Mouse (Mus musculus): ENCODE measurements at regions not wholly inside any gene's neighbourhood (a gene's known extent, or its start where the extent isn't known, plus 50 kb on each side); places are given as distances from the start of the nearest gene placed in this dataset.
"Not testable (repeated sequence)": the region's sequence is repeated elsewhere in the genome, so short reads cannot be mapped to it uniquely, and the experiment has no call there.

DNA sequence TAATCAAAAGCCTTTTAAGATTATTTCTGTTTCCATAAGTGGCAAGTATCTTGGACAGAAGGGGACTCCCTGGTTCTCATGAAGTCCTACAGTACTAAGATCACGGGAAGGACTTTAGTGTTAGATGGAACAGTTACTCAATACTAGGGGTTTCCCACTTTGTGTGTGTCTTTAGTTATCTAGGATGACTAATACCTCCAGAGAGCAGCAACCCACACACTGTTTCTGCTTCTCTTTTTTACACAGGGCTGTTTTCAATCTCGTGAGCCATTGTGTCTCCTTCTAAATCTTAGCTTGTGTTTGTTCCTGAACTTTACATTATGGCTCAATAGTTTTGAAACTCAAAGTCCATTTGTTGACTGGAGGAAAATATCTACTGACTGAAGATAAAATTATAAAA is 496.5 kb upstream of the Impg1 start:
- intact Hi-C loops (cut with DNase I), result no loop called here
- DNase-seq (ENCODE audit: low spot score), result no peak

DNA sequence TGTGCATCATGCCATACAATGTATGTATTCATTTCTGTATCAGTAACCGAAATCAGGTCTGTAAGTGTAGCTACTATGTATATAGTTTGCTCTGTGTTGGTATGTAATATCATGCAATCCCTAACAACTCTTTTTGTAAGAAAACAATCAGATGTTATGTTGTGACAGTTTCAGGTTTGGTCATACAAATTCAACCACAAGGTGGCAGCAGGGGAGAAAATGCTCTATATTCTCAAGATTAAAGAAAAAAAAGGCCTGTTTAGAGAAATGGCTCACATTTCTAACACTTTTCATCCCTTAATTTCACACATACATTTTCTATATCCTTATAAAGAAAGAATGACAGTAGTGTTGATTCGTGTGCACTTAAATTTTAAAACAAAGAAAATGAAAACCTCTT is 477.7 kb upstream of the Impg1 start:
- intact Hi-C loops (cut with DNase I), result loop anchor here (10.0 kb wide), 1 partner anchor 272 kb away; no protein-coding TSS in a partner anchor
- DNase-seq (ENCODE audit: low spot score), result no peak

DNA sequence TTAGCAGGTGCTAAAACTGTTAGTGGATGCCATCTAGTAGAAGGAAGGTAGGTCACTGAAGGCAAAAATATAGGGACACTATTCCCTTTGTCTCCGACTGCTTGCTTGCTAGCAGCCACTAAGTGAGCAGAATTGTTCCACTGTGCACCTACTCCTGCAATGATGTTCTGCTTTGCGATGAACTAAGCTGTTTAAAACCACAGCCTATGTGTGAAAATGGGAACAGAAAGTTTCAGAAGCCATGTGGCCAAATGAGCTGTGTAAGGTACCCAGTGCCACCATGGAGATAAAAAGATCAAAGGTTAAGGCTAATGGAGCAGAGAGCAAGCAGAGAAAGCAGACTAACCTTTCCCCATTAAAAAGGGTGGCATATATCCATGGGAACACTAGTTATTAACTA is 476.1 kb upstream of the Impg1 start:
- intact Hi-C loops (cut with DNase I), result loop anchor here (10.0 kb wide), 1 partner anchor 273 kb away; no protein-coding TSS in a partner anchor
- no peak for DNase-seq (ENCODE audit: low spot score)

DNA sequence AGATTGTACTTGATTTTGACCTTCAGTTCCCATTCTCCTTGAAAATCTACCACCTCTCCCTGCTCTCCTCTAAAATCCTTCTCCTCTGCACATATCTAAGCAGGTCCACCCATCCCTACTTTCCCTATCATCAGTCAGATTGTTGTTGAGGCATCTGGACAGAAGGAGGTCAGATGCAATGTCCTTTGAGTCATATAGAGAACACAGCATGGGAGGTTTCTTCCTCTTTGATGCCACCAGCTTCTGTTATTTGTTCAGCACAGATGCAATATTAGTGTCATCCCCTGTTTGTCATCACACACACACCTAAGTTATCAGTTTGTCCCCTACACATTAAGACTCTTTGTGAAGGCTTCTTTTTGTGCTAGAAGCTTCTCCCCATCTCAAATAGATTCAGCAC is 473.0 kb upstream of the Impg1 start:
- intact Hi-C loops (cut with DNase I), result no loop called here
- DNase-seq (ENCODE audit: low spot score), result no peak

DNA sequence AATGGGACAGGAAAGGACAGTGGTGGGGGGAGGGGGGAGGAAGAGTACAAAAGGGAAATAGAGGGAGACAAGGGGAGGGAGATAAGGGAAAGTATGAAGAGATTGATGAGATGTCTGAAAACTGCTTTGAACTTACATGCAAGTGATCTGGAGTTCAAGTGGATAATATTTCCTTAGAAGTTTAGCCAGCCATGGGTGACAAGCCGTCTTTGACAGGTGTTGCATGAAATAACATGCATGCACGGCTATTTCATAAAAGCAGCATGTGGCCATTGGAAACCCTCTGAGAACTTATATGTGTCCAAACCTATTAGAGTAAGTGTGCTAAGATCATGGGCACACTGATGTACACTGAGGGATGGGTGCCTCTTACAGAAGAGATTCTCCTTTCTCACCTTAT is 465.3 kb upstream of the Impg1 start:
- intact Hi-C loops (cut with DNase I), result no loop called here
- DNase-seq (ENCODE audit: low spot score), result no peak

DNA sequence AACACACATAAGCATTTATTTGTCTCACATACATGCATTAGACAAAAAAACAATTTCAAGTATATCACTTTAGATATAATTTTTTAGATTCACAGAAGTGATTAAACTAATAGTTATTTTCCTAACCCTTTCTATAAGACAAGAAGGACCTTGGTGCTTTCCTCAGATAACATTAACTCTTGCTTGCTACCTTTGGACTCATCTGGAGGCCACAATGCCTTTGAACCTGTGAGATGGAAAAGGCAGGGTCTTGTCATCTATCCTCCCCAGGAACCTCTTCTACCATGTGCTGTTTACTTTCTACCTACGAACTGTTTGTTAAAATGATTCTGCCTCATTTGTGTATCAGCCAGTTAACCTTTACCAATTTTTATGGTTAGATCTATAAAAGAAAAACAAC is 455.0 kb upstream of the Impg1 start:
- intact Hi-C loops (cut with DNase I), result no loop called here
- DNase-seq (ENCODE audit: low spot score), result no peak

DNA sequence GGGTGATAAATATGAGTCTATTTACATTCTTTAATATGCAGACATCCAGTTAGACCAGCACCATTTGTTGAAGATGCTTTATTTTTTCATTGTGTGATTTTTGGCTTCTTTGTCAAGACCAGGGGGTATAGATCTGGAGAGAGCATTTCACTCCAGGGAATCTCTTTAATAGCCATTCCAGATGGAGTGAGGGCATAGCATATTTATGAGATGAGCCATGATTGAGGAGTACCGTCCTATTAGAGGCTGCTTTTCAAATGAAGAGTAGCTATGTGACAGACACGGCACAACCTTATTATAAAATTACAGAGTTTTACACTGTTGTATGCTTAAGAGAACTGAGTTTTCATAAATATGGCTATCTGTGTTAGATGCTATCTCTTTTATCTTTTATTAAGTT is 448.6 kb upstream of the Impg1 start:
- DNase-seq (ENCODE audit: low spot score), result no peak
- intact Hi-C loops (cut with DNase I), result no loop called here

DNA sequence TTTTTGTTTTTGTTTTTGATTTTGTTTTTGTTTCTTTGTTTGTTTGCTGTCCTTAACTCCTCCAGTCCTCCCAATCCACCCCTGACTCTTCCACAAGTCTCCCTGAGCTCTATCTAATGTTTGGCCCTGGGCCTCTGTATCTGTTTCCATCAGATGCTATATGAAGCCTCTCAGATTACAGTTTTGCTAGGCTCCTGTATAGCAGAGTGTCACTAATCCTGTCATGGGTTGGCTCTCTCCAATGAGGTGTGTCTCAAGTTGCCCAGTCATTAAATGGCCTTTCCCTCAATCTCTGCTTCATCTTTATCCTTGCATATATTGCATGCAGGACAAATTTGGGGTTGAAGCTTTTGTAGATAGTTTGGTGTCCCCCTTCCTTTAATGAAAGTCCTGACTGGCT is 446.9 kb upstream of the Impg1 start:
- DNase-seq (ENCODE audit: low spot score), result no peak
- intact Hi-C loops (cut with DNase I), result no loop called here

DNA sequence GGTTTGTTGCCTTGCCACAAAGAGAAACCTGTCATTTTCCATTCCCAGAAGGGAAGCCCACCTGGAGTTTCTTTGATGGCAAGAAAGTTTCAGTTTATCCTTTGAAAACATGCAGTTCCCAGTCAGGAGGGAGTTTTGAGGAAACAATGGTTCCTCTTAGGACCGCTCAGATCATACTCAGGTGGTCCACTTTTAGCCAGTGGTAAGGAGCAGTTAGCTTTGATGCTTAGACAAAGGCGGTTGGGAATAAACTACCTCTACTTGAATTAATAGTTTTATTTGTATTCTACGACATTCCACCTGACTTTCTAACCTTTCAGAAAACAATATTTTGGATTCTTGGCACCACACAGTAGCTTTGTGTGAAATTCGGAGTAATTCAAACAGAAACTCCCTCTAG is 401.5 kb upstream of the Impg1 start:
- intact Hi-C loops (cut with DNase I), result no loop called here
- no peak for DNase-seq (ENCODE audit: low spot score)

DNA sequence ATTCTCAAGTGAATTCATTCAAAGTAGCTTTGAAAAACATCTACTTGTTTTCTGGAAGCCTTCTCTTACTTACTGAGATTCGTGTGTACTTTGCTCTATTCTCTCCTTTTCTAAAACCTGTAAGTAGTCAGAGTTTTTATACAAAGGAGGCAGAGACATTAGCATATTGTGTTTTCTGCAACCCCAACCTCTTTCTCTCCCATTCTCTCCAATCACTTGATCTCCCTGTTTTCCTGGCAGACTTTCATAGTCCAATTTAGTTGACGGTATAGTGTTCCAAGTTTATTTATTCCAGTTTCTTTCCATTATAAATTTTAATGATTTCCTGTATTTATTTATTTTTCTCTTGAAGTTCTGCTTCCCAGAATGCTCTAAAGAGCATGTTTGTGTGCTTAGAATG is 393.7 kb upstream of the Impg1 start:
- no peak for DNase-seq (ENCODE audit: low spot score)
- intact Hi-C loops (cut with DNase I), result no loop called here

DNA sequence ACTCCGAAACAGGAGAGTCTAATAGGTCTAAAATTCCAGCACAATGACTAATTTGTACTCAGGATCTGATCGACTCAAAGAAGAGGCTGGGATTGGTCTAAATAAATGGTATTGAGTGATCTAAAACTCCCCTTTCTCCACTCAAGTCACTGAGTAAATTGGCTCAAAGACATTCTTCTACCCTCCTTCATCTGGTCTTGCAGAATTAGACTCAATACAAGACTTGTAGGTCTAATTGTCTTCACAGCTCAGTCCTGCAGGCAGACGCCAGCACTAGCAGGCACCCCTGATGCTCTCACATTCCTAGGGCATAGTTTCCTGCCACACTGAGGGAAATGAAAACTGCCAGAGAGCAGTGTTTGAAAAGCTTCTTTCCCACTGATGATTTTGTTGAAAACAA is 382.9 kb upstream of the Impg1 start:
- intact Hi-C loops (cut with DNase I), result no loop called here
- no peak for DNase-seq (ENCODE audit: low spot score)

DNA sequence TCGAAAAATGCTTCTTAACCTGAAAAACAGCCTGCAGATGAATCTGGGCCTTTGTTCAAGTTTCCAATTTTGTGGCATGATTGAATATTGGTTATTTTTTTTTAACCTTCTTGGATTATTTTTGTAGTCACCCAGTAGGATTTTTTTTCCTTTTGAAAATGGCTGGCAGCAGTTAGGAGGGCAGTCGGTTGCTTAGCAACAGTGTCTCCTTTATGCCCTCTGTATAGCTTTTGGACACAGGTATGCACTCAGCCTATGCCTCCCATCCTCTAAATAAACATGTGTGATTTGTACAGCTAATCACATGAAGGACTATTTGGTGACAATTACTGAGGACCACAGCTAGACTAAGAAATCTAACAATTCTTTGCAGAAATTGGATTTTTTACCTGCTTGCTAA is 367.5 kb upstream of the Impg1 start:
- intact Hi-C loops (cut with DNase I), result no loop called here
- DNase-seq (ENCODE audit: low spot score), result no peak

DNA sequence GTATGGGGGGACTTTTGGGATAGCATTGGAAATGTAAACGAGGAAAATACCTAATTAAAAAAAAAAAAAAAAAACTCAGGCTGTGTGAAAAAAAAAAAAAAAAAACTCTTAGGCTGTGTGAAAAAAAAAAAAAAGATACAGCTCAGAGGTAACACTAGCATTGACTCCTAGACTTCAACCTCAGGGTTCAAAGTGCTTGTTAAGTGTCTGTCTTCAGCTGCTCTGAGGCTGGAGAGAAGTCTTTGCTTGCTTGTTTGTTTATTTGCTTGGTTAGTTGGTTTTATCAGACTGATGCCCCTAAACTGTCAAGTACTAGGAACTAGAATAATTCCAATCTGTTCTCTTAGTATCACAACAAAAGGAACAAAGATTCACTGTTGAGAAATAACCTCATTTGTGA is 360.1 kb upstream of the Impg1 start:
- no peak for DNase-seq (ENCODE audit: low spot score)
- intact Hi-C loops (cut with DNase I), result no loop called here

DNA sequence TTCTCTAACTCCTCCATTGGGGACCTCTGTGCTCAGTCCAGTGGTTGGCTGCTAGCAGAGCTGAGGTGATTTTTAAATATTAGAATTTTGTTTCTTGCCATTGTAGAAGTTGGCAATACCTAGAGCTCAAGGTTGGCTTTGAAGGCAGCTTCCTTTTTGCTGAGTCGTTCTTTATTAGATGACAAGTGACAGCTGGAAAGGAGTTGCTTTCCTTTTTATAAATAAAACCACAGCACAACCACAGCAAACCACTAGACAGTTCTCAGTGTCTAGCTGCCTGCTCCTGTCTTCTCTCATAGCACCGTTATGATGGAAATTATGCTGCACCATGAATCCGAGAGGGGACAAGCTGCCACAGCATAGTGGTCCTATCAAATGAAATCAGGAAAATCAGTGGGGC is 354.8 kb upstream of the Impg1 start:
- DNase-seq (ENCODE audit: low spot score), result no peak

DNA sequence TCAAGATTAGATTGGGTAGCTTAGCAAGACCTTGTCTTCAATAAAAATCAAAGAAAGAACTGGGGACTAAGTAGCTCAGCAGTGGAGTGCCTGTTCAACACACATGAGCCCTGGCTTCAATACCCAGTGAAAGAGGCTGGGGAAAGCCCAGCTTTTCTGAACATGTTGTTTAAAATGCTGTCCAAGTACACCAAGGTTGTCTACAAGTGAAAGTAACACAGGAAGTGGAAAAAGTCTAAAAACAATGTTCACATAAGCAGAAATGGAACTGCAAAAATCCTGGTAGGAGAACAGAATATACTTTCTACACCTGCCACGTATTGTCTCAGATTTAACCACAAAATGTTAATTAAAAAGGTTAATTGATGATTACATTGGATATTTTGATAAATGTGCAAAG is 353.8 kb upstream of the Impg1 start:
- intact Hi-C loops (cut with DNase I), result no loop called here
- no peak for DNase-seq (ENCODE audit: low spot score)

More for the DNA sequence above, 354.8 kb upstream of the Impg1 start:
- intact Hi-C loops (cut with DNase I), result no loop called here

DNA sequence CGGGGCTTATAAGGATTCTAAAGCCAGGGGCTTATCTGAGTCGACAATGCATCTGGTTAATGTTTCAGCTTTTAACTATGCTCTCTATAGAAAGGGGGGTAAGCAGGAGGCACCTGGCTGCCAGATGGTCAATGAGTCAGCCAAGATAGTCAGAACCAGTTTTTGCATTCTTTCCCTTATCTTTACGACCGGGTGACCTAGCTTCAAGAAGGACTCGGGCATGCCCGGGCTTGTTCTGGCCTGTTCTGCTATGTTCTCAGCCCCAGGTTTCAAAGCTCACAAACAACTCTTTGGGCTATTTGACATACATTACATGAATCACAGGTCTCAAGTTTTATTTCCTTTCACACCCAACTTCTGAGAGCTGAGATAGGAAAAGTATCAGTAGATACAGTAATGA is 348.6 kb upstream of the Impg1 start:
- intact Hi-C loops (cut with DNase I); DNase-seq (ENCODE audit: low spot score): not testable (repeated sequence)

DNA sequence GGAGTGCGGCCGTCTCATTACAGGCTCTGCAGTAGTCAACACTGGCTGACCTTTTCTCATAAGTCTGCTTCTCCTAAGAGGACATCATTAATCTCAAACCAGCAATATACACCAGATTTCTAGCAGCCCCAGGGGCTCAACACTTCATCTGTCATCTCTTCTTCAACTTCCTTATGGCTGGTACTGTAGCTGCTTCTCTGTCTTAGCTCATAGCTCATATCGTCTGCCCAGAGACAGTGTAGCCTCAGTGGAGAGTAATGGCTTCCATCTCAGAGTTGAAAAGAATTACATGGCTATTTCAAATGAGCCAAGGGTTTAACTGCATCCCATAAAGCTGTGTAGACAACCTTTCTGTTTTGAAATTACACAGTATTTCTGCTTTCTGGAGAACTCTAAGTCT is 326.2 kb upstream of the Impg1 start:
- DNase-seq (ENCODE audit: low spot score), result no peak
- intact Hi-C loops (cut with DNase I), result no loop called here

DNA sequence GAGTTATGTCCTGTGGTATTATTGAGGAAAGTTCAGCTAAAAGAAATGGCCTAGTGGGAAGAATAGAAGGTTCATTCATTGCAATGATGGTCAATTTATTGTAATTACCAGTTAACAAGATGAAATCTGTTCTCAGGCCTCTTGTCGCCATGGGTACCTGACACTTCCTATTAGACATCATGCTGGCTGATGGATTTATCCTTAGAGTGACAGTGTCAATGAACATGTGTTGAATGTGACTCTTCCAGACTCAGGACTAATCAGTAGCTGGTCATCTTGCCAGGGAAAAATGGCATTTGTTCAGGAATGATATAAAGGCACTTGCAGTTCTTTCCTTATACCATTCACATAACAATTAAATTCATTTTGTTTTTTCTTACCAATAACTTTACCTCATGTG is 309.3 kb upstream of the Impg1 start:
- no peak for DNase-seq (ENCODE audit: low spot score)
- intact Hi-C loops (cut with DNase I), result no loop called here

DNA sequence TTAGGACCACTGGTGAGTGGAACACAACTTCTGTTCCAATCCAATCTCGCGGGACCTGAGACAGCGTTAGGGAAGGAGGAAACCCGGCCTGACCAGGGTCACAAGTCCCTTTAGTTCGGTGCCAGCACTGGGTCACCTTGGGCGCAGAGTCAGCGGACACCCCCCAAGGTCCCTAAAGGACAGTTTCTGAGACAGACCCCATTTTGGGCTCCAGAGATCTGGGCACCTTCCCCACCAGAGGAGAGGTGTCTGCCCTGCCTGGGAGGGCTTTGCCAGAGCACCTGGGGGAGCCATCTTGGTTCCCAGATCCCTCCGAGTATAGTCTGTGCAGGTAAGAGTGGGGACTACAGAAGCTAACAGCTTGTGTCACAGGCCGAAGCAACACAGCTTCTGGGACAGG is 270.5 kb upstream of the Impg1 start:
- DNase-seq (ENCODE audit: low spot score); intact Hi-C loops (cut with DNase I): not testable (repeated sequence)

DNA sequence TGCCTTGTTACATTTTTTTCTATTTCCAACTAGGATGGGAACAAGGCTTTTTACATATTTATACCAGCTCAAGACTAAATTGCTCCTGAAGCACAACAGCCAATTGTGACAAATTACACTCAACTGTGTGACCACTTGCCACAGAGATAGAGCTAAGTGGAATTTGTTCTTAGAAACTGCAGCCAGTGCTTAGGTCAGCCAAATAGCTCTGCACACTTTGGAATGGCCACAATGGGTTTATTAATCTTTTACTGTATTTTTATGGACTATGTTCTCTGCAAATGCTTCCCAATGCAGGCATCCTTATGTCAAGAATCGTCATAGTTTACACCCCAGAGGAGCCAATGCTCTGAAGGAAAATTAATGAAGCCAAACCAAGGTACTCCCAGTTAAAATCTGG is 267.7 kb upstream of the Impg1 start:
- intact Hi-C loops (cut with DNase I), result no loop called here
- no peak for DNase-seq (ENCODE audit: low spot score)

DNA sequence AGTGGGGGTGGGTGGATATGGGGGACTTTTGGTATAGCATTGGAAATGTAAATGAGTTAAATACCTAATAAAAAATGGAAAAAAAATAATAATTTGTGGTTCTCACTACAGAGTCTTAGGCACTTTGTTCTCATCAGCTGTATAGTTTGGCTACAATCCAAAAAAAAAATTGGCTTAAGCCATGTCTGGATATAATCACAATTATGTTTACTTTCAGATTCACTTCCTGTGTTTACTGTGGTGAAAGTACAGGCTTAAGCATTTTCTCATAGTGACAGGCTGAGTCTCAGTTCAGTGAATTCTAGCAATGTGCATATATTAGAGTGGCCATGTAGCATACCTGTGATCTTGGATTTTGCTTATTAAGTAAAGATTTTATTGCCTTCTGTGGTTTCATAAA is 258.4 kb upstream of the Impg1 start:
- intact Hi-C loops (cut with DNase I), result no loop called here
- no peak for DNase-seq (ENCODE audit: low spot score)

DNA sequence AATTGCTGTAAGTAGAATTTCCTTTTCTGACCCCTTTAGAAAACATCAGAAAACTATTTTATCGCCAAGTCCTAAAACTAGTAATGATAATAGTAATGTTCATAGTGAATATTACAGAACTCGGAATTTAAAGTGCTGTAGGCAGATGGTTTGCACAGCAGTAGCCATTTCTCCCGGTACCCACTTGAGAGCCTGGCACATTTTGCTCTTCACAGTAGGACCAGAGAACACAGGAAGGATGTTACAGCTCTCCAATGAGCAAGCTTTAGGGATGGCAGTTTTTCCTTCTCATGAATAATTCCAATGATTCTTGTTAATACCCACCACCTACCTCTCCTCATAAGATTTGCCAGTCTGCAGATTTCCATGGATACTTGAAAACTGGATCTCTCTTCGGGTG is 253.2 kb upstream of the Impg1 start:
- DNase-seq (ENCODE audit: low spot score), result no peak
- intact Hi-C loops (cut with DNase I), result no loop called here

DNA sequence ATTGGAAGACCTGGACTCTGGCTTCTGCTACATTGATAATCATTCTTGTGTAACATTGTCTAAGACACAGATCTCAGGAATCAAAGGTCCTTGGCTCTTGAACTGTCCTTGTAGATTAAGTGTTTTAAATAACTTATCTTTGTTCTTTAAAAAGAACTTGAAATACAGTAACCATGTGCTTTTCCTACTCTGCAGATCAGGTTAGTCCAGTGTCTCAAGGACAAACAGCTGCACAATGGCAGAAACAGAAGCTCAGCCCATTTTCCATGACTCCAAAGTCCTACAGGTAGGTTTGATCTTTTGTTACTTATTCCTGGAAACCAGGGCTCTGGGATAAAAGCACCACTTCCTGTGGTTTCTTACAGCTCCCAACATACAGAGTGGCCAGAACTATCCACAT is 244.5 kb upstream of the Impg1 start:
- intact Hi-C loops (cut with DNase I), result no loop called here
- no peak for DNase-seq (ENCODE audit: low spot score)

Measured in heart, postnatal 25 days (tissue).